Mouse (Mus musculus) CH12.LX (cell line): ENCODE data around the gene Fxyd7. TPM values are rescaled to one million over a fixed set of nuclear protein-coding genes. Genes with fewer than 3 reads are reported as not detected.

Experiments
- DNase-seq: peaks from one replicate; pipeline ENCODE4 v3.0.0-alpha.2; 2013; ENCODE audit errors: extremely low read depth
- H3K27ac ChIP-seq: 2 replicates; pipeline ENCODE4 v1.5.1; 2012; ENCODE audit warnings: low read depth, mild to moderate bottlenecking, control low read depth, moderate library complexity; ENCODE audit not compliant: insufficient read depth
- H3K27me3 ChIP-seq: replicated peaks from 2 replicates; pipeline ENCODE3; 2012; ENCODE audit warnings: inconsistent platforms
- H3K36me3 ChIP-seq, 2 experiments: replicated peaks in 1 of 2; 2 replicates each; pipeline versions ENCODE3 to v1.6.1; 2012; ENCODE audit warnings: inconsistent platforms in 1 of 2, low read length in 1 of 2, mild to moderate bottlenecking in 1 of 2, mixed read lengths in 1 of 2, moderate library complexity in 1 of 2; ENCODE audit not compliant: control insufficient read depth in 1 of 2, insufficient read depth in 1 of 2
- H3K4me1 ChIP-seq, 2 experiments: 2 replicates each; pipeline ENCODE4 v1.6.1; 2012; ENCODE audit warnings: inconsistent platforms in 1 of 2, moderate library complexity in 1 of 2; ENCODE audit not compliant: insufficient read depth in 2 of 2, control insufficient read depth in 1 of 2
- H3K4me2 ChIP-seq: 2 replicates; pipeline ENCODE4 v1.6.1; 2012; ENCODE audit warnings: low read depth, mild to moderate bottlenecking, control low read depth; ENCODE audit not compliant: poor library complexity, insufficient read depth, severe bottlenecking
- H3K4me3 ChIP-seq, 3 experiments: fragments of 150-350 bp in 1 of 3; sonication (generic) in 1 of 3; replicated peaks in 1 of 3; 2 replicates each; pipeline versions ENCODE3 to v1.5.1; 2011 to 2012; ENCODE audit warnings: low read depth in 2 of 3, low read length in 2 of 3, mild to moderate bottlenecking in 2 of 3, moderate library complexity in 2 of 3, control low read depth in 1 of 3, improper control_type of control experiment in 1 of 3, inconsistent platforms in 1 of 3, mixed read lengths in 1 of 3; ENCODE audit not compliant: poor library complexity in 1 of 3
- H3K79me2 ChIP-seq: replicated peaks from 2 replicates; pipeline ENCODE4 v1.6.1; 2012; ENCODE audit warnings: mild to moderate bottlenecking, moderate library complexity; ENCODE audit not compliant: control insufficient read depth, poor library complexity, insufficient read depth, severe bottlenecking; ENCODE audit errors: extremely low read depth
- H3K9ac ChIP-seq: 2 replicates; pipeline ENCODE4 v1.6.1; 2012; ENCODE audit warnings: low read depth, mild to moderate bottlenecking, control low read depth, moderate library complexity; ENCODE audit not compliant: insufficient read depth
- H3K9me3 ChIP-seq: replicated peaks from 2 replicates; pipeline ENCODE3; 2012; ENCODE audit warnings: low read length, inconsistent platforms, mixed read lengths
- BHLHE40 ChIP-seq: IDR thresholded peaks from 2 replicates; pipeline ENCODE4 v1.6.1; 2011; ENCODE audit warnings: mild to moderate bottlenecking, low read depth, low read length, improper control_type of control experiment
- CHD2 ChIP-seq: IDR thresholded peaks from 2 replicates; pipeline ENCODE4 v1.6.1; 2011; ENCODE audit warnings: low read length, improper control_type of control experiment
- CTCF ChIP-seq, 2 experiments: IDR thresholded peaks in 1 of 2; conservative IDR thresholded peaks in 1 of 2; 2 replicates each; pipeline ENCODE4 v1.5.1; 2011 to 2012; ENCODE audit warnings: low read depth in 2 of 2, low read length in 2 of 2, improper control_type of control experiment in 1 of 2, inconsistent platforms in 1 of 2, mild to moderate bottlenecking in 1 of 2, moderate library complexity in 1 of 2
- ETS1 ChIP-seq: conservative IDR thresholded peaks from 2 replicates; pipeline ENCODE4 v1.6.1; 2012; ENCODE audit warnings: low read depth, mild to moderate bottlenecking, inconsistent platforms, low read length, improper control_type of control experiment, moderate library complexity
- GABPA ChIP-seq: IDR thresholded peaks from 2 replicates; pipeline ENCODE4 v1.6.1; 2012; ENCODE audit warnings: low read depth, low read length, improper control_type of control experiment, inconsistent platforms; ENCODE audit not compliant: insufficient replicate concordance
- KAT2A ChIP-seq: IDR thresholded peaks from 2 replicates; pipeline ENCODE4 v1.6.1; 2012; ENCODE audit warnings: low read length, improper control_type of control experiment, inconsistent platforms; ENCODE audit not compliant: insufficient replicate concordance
- MAFK ChIP-seq: IDR thresholded peaks from 2 replicates; pipeline ENCODE4 v1.6.1; 2011; ENCODE audit warnings: low read length, improper control_type of control experiment; ENCODE audit not compliant: insufficient replicate concordance
- MAX ChIP-seq: IDR thresholded peaks from 2 replicates; pipeline ENCODE4 v1.6.1; 2011; ENCODE audit warnings: low read length, improper control_type of control experiment
- MYC ChIP-seq: IDR thresholded peaks from 2 replicates; pipeline ENCODE4 v1.6.1; 2011; ENCODE audit warnings: low read depth, mild to moderate bottlenecking, improper control_type of control experiment, low read length
- NELFE ChIP-seq: IDR thresholded peaks from 2 replicates; pipeline ENCODE4 v1.6.1; 2011; ENCODE audit warnings: low read depth, low read length, improper control_type of control experiment
- NRF1 ChIP-seq: IDR thresholded peaks from 2 replicates; pipeline ENCODE4 v1.6.1; 2014; ENCODE audit warnings: low read depth, mild to moderate bottlenecking, inconsistent platforms, low read length, improper control_type of control experiment, moderate library complexity
- PAX5 ChIP-seq: IDR thresholded peaks from 2 replicates; pipeline ENCODE4 v1.6.1; 2012; ENCODE audit warnings: low read length, inconsistent platforms, mixed read lengths
- POLR2AphosphoS2 ChIP-seq: IDR thresholded peaks from 2 replicates; pipeline ENCODE4 v1.6.1; 2011; ENCODE audit warnings: low read depth, low read length, improper control_type of control experiment
- SMC3 ChIP-seq: IDR thresholded peaks from 2 replicates; pipeline ENCODE4 v1.6.1; 2011; ENCODE audit warnings: low read depth, low read length, improper control_type of control experiment
- TBP ChIP-seq: conservative IDR thresholded peaks from 2 replicates; pipeline ENCODE4 v1.6.1; 2011; ENCODE audit warnings: low read depth, low read length, improper control_type of control experiment
- TCF12 ChIP-seq: IDR thresholded peaks from 2 replicates; pipeline ENCODE4 v1.6.1; 2014; ENCODE audit warnings: low read depth, mild to moderate bottlenecking, inconsistent platforms, low read length, improper control_type of control experiment
- USF1 ChIP-seq: IDR thresholded peaks from 2 replicates; pipeline ENCODE4 v1.6.1; 2014; ENCODE audit warnings: low read depth, mild to moderate bottlenecking, inconsistent platforms, low read length, improper control_type of control experiment
- ZC3H11A ChIP-seq: IDR thresholded peaks from 2 replicates; pipeline ENCODE4 v1.6.1; 2012; ENCODE audit warnings: low read depth, mild to moderate bottlenecking, inconsistent platforms, low read length, improper control_type of control experiment
- ZMIZ1 ChIP-seq: IDR thresholded peaks from 2 replicates; pipeline ENCODE4 v1.6.1; 2012; ENCODE audit warnings: low read depth, mild to moderate bottlenecking, inconsistent platforms, low read length, improper control_type of control experiment
- ZNF384 ChIP-seq: IDR thresholded peaks from 2 replicates; pipeline ENCODE4 v1.6.1; 2012; ENCODE audit warnings: low read depth, low read length, improper control_type of control experiment, inconsistent platforms
- dilution Hi-C: fragments of 300-500 bp; cut with MboI; formaldehyde crosslinking; loops from 2 replicates; pipeline ENCODE4 v1.14.3; 2020; ENCODE audit warnings: low sequenced_read_pairs; ENCODE audit not compliant: extremely low pct_unique_long_range_greater_than_20kb, extremely low pct_ligation_motif_present
- in situ Hi-C: fragments of 300-500 bp; cut with MboI; formaldehyde crosslinking; loops from 3 replicates; pipeline ENCODE4 v1.14.3; 2019; ENCODE audit warnings: low sequenced_read_pairs, low pct_ligation_motif_present, low pct_unique_long_range_greater_than_20kb, mixed read lengths
- polyA plus RNA-seq: library from polyadenylated mRNA; unstranded; fragments of >175 nt; gene quantifications from 2 replicates; pipeline ENCODE4 v1.2.1, GENCODE M21; 2012; ENCODE audit warnings: low read depth; ENCODE audit not compliant: insufficient read length
- total RNA-seq, 2 experiments: library from RNA; depleted of rRNA; stranded (reverse); fragments of 300-350 nt in 1 of 2; fragments of >200 nt in 1 of 2; gene quantifications; 2 replicates each; pipeline ENCODE4 v1.2.3; 2012 to 2014

Gene Fxyd7
- total and polyA plus RNA-seq, 3 experiments = not detected

DNA sequence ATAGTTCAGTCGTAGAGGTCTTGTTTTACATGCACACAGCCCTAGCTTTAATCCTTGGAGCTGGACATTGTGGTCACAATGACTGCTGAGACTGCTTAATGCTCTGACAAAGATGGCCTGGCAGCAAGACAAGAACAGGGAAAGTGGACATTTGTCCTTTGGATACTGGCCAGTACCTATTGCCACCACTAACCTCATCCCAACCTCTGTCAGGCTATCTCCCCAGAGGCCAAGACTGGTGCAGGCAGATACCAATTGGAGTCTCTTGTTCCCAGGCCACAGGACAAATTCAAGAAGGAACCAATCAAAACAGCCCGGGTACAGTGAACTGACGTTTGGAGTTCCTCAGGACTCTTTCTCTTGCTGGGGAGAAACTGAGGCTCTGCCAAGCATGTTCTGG is 36.9 kb upstream of the Fxyd7 start:
- Histone ChIP-seq H3K4me3 (no peak overlapping the region), H3K4me2 (no peak overlapping the region), H3K27me3 (peaks cover 11% of the 10 kb centered on the region), H3K4me1 (peaks cover 0 to 10% of the 10 kb centered on the region in 2 experiments; a peak in 2 of 4 replicates), H3K9ac (no peak overlapping the region), H3K36me3 (no peaks in the 10 kb centered on the region), H3K79me2 (no peaks in the 10 kb centered on the region), H3K9me3 (peaks cover 3% of the 10 kb centered on the region), H3K27ac (no peak overlapping the region)
- TF ChIP-seq PAX5 (no peak), ETS1 (no peak), POLR2AphosphoS2 (no peak), NRF1 (no peak), CHD2 (no peak), MYC (no peak), BHLHE40 (no peak), NELFE (no peak), KAT2A (no peak), ZNF384 (no peak), TBP (no peak), SMC3 (no peak)
- in situ Hi-C loops (no loop called here), dilution Hi-C loops (no loop called here)
- DNase-seq = no peak

DNA sequence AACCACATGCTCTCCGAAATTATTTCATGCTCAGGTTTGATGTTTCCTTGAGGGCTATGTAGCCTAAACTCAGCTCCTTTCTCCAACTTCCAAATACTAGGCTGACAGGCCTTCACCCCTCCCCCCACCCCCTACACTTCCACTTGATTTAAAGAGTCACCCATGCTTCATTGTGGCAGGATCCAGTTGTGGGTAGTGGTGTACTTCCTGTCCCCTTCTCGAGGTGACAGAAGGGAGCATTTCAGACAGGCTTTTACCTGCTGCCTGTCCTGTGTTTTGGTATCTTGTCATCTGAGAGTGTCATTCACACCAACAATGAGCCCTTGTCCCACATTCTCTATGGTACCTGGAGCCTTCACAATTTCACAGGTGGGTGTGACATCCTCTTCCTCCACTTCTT is 36.0 kb upstream of the Fxyd7 start:
- no peak for DNase-seq
- Histone ChIP-seq H3K4me2 (no peak overlapping the region), H3K4me3 (no peak overlapping the region), H3K27ac (no peak overlapping the region), H3K79me2 (no peaks in the 10 kb centered on the region), H3K4me1 (peaks cover 0 to 16% of the 10 kb centered on the region in 2 experiments; a peak in 2 of 4 replicates), H3K27me3 (peaks cover 8% of the 10 kb centered on the region), H3K9me3 (peaks cover 3% of the 10 kb centered on the region), H3K36me3 (no peaks in the 10 kb centered on the region), H3K9ac (no peak overlapping the region)
- in situ Hi-C loops (no loop called here), dilution Hi-C loops (no loop called here)
- TF ChIP-seq SMC3 = no peak

DNA sequence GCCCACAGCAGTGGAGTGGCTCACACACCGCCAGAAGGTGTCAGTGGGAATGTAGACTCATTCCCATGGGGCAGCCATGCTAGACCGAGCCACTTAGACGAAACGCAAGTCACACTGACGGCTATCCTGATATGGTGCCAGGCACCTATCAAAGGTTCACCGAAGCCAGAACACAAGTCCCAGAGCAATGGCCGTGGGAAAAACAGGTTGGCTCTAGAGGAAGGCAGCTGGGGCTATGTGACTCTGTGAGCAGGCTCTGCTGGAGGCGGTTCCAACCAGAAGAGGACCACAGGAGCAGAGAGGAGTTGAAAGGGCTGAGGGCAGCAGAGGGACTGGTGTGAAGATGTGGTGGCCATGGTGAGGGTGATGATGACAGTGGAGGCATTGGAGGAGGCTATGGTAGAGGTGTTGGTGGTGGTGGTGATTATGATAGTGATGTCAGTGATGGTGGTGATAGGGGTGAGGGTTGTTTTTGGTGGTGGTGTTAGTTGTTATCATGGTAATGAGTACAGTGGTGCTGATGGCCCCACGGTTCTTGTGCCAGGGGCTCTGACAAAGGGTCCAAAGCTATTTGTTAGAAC is 35.0 kb upstream of the Fxyd7 start:
- Histone ChIP-seq H3K9me3 (peaks cover 3% of the 10 kb centered on the region), H3K27me3 (no peaks in the 10 kb centered on the region), H3K4me1 (peaks cover 0 to 16% of the 10 kb centered on the region in 2 experiments; a peak in 2 of 4 replicates), H3K36me3 (no peaks in the 10 kb centered on the region), H3K4me2 (no peak overlapping the region), H3K4me3 (no peak overlapping the region), H3K27ac (no peak overlapping the region)
- DNase-seq = no peak
- dilution Hi-C loops = no loop called here
- TF ChIP-seq ZMIZ1 (no peak), CHD2 (no peak), MAFK (no peak), USF1 (no peak), MYC (no peak), POLR2AphosphoS2 (no peak), TCF12 (no peak), CTCF (conservative IDR thresholded peaks at IDR 0.05 in 1 of 2, IDR thresholded peaks at IDR 0.05 in 1 of 2; ENCODE audit: low read depth in 2 of 2, low read length in 2 of 2) (no peak), GABPA (no peak), MAX (no peak), ZC3H11A (no peak)
- TF ChIP-seq, all 38 proteins: peak for 0
- H3K79me2 ChIP-seq = no peaks in the 10 kb centered on the region
- no peak overlapping the region for H3K9ac ChIP-seq
- in situ Hi-C loops = no loop called here
